Mouse (Mus musculus) hindbrain, embryonic 12.5 days (tissue): ENCODE measurements around the gene B3gnt7. TPM values are rescaled to one million over a fixed set of nuclear protein-coding genes. Genes with fewer than 3 reads are reported as not detected.
"Not testable (repeated sequence)": the region's sequence is repeated elsewhere in the genome, so short reads cannot be mapped to it uniquely, and the experiment has no call there.

Experiments
- ATAC-seq: fragments of 200-750 bp; cut with Nextera tagmentation; 2 replicates; pipeline ENCODE4 v1.8.0; 2017; ENCODE audit warnings: moderate TSS enrichment; ENCODE audit not compliant: low FRiP score
- H3K27ac ChIP-seq: fragments of 300-500 bp; sonication (generic); 2 replicates; pipeline ENCODE4 v1.5.1; 2016; ENCODE audit warnings: mild to moderate bottlenecking
- H3K27me3 ChIP-seq: fragments of 300-500 bp; sonication (generic); 2 replicates; pipeline ENCODE4 v1.6.1; 2016; ENCODE audit warnings: mild to moderate bottlenecking
- H3K36me3 ChIP-seq: fragments of 300-500 bp; sonication (generic); 2 replicates; pipeline ENCODE4 v1.6.1; 2016; ENCODE audit warnings: mild to moderate bottlenecking
- H3K4me1 ChIP-seq: fragments of 300-500 bp; sonication (generic); 2 replicates; pipeline ENCODE4 v1.6.1; 2016
- H3K4me2 ChIP-seq: fragments of 300-500 bp; sonication (generic); replicated peaks from 2 replicates; pipeline ENCODE4 v1.6.1; 2016; ENCODE audit warnings: mild to moderate bottlenecking
- H3K4me3 ChIP-seq: fragments of 300-500 bp; sonication (generic); 2 replicates; pipeline ENCODE4 v1.5.1; 2016; ENCODE audit warnings: mild to moderate bottlenecking
- H3K9ac ChIP-seq: fragments of 300-500 bp; sonication (generic); 2 replicates; pipeline ENCODE4 v1.6.1; 2016; ENCODE audit warnings: mild to moderate bottlenecking, moderate library complexity
- H3K9me3 ChIP-seq: fragments of 300-500 bp; sonication (generic); replicated peaks from 2 replicates; pipeline ENCODE4 v1.6.1; 2016; ENCODE audit warnings: mild to moderate bottlenecking
- WGBS: fragments of 180-500 bp; shearing (Covaris S2); methylation state at CpG from one replicate; pipeline ENCODE4 v1.1.7; 2016; 5-methylcytosine and 5-hydroxymethylcytosine counted together
- polyA plus RNA-seq: library from polyadenylated mRNA; unstranded; fragments of >200 nt; fragmentation: Nextera tagmentation; extraction: Ambion mirVana; gene quantifications from 2 replicates; pipeline ENCODE4 v1.2.1, GENCODE M21; 2016

The B3gnt7 gene
- polyA plus RNA-seq, 1 experiment from 2014 or later: 4.0 TPM

DNA sequence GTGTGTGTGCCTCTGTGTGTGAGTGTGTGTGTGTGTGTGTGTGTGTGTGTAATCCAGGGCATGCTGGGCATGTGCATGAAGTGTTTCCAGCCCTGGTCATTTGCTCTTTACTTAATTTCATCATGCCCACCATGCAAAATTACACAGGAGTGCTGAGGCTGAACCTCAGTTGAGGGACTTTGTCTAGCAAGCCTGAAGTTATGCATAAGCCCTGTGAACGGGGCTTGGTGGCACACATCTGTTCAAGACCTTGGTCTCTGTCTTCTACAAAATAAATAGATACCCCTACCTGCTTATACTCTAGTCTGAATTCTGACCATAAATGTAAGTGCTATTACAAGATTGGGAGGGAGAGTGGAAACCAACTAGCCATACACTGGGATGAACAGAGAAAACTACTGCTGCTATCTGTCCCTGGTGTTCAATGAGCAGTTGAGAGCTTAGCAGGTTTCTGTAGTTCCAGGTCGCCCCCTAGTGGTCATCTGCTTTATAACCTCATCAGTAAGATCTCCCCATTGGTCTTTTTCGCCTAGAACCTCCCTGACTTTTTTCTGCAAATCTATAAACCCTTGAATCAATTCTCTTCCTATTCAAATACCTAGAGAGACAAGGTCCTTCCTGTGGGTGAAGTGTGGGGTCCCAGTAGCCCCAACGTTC lies 36.7 kb downstream of the B3gnt7 start:
- Histone ChIP-seq H3K27me3 (no peaks in the 10 kb centered on the region), H3K27ac (no peak overlapping the region), H3K9me3 (no peaks in the 10 kb centered on the region), H3K4me2 (no peak overlapping the region), H3K4me3 (no peak overlapping the region), H3K36me3 (no peaks in the 10 kb centered on the region), H3K4me1 (no peaks in the 10 kb centered on the region), H3K9ac (no peak overlapping the region)
- peak; percentile 50; the same call in 1 of the 2 replicates for ATAC-seq
- WGBS: 27% methylated on average over 4 of the region's 4 CpGs

GRCm38 (mm10) chr1:86341096-86341495 lies 38.5 kb downstream of the B3gnt7 start:
- H3K9ac ChIP-seq, H3K27me3 ChIP-seq, H3K9me3 ChIP-seq, ATAC-seq, H3K4me2 ChIP-seq, H3K4me1 ChIP-seq, H3K36me3 ChIP-seq, H3K4me3 ChIP-seq, H3K27ac ChIP-seq: not testable (repeated sequence)
- 90% methylated on average over 2 of the region's 2 CpGs for WGBS

DNA sequence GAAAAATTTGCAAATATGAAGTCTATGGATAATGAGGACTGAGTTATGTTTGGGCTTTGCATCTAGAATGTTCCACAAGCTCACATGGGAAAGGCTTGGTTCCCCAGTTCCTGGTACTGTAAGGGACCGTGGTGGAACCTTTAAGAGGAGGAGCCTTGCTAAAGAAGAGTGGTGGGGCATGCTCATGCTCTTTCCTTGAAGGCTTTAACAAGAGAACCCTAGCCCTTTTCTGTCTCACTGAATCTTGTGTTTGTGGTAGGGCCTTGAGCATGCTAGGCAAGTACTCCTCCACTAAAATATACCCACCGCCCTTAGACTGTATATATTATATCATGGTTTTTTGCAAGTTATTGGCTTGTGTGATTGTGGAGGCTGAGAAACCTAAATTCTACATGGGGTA lies 39.7 kb downstream of the B3gnt7 start:
- no peaks in the 10 kb centered on the region for H3K9me3 ChIP-seq
- H3K4me3 ChIP-seq: no peak overlapping the region
- no peak overlapping the region for H3K4me2 ChIP-seq
- 95% methylated on average over 2 of the region's 2 CpGs for WGBS
- H3K9ac ChIP-seq: no peak overlapping the region
- ATAC-seq: no peak
- H3K27ac ChIP-seq: no peak overlapping the region
- H3K27me3 ChIP-seq: no peaks in the 10 kb centered on the region
- peaks cover 8% of the 10 kb centered on the region; the same call in 1 of the 2 replicates for H3K36me3 ChIP-seq
- H3K4me1 ChIP-seq: no peaks in the 10 kb centered on the region

DNA sequence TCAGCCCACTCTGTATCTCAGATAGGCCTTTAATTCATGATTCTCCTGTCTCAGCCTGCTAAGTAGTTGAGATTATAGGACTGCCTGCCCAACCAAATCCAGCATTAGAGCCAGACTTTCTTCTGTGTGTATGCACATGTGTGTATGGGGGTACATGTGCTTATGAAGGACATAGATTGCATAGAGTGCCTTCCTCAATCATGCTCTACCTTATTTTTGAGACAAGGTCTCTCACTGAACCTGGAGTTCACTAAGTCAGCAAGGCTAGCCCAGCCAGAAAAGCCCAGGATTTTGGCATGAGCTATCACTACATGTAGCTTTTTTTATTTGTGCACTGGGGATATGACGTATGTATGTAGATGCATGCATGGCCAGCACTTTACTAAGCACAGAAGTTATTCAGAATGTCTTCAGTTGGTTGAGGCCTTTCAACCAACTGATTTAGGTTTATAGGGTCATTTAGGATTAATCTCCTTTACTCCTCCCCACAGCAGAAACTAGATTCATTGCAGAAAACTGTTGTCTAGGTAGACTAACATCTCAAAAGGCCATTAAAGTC lies 40.5 kb downstream of the B3gnt7 start:
- Histone ChIP-seq H3K9me3 (no peaks in the 10 kb centered on the region), H3K4me1 (no peaks in the 10 kb centered on the region), H3K9ac (no peak overlapping the region), H3K27ac (no peak overlapping the region), H3K27me3 (no peaks in the 10 kb centered on the region), H3K36me3 (peaks cover 8% of the 10 kb centered on the region; the same call in 1 of the 2 replicates), H3K4me2 (no peak overlapping the region), H3K4me3 (no peak overlapping the region)
- 92% methylated on average over 1 of the region's 1 CpGs for WGBS
- ATAC-seq: no peak

- no peak overlapping the region for H3K4me2 ChIP-seq
- H3K9ac ChIP-seq: no peak overlapping the region
- no peak overlapping the region for H3K27ac ChIP-seq
- no peaks in the 10 kb centered on the region for H3K4me1 ChIP-seq
- H3K36me3 ChIP-seq: peaks cover 18% of the 10 kb centered on the region
- ATAC-seq: no peak
- no peaks in the 10 kb centered on the region for H3K27me3 ChIP-seq
- 80% methylated on average over 4 of the region's 4 CpGs for whole genome bisulfite sequencing
- H3K4me3 ChIP-seq: no peak overlapping the region
- no peaks in the 10 kb centered on the region for H3K9me3 ChIP-seq
These were observed 41.6 kb downstream of the B3gnt7 start for GRCm38 (mm10) chr1:86343969-86344861.

DNA sequence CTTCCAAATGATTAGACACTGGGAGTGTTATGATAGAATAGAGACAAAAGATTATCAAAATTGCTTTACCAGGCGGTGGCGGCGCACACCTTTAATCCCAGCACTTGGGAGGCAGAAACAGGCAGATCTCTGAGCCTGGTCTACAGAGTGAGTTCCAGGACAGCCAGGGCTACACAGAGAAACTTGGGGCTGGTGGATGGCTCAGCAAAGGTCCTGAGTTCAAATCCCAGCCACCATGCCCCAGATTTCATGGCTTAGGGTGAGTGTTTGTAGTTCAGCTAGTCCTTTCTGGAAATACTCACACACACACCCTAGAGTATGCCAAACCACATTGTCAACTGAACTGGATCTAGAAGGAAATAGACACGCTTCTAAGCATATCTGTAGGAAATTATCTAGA lies 42.4 kb downstream of the B3gnt7 start:
- no peak for ATAC-seq
- Histone ChIP-seq H3K4me2 (no peak overlapping the region), H3K9me3 (no peaks in the 10 kb centered on the region), H3K4me3 (no peak overlapping the region), H3K27me3 (no peaks in the 10 kb centered on the region), H3K4me1 (no peaks in the 10 kb centered on the region), H3K9ac (no peak overlapping the region), H3K36me3 (peaks cover 27% of the 10 kb centered on the region), H3K27ac (no peak overlapping the region)
- 93% methylated on average over 4 of the region's 4 CpGs for WGBS

- H3K27me3 ChIP-seq: no peaks in the 10 kb centered on the region
- 96% methylated on average over 4 of the region's 4 CpGs for WGBS
- H3K9ac ChIP-seq: no peak overlapping the region
- no peak for ATAC-seq
- H3K4me2 ChIP-seq: no peak overlapping the region
- H3K36me3 ChIP-seq: peaks cover 36% of the 10 kb centered on the region
- H3K4me1 ChIP-seq: no peaks in the 10 kb centered on the region
- H3K27ac ChIP-seq: no peak overlapping the region
- H3K4me3 ChIP-seq: no peak overlapping the region
- H3K9me3 ChIP-seq: no peaks in the 10 kb centered on the region
These were observed 43.3 kb downstream of the B3gnt7 start for GRCm38 (mm10) chr1:86345956-86346355.

DNA sequence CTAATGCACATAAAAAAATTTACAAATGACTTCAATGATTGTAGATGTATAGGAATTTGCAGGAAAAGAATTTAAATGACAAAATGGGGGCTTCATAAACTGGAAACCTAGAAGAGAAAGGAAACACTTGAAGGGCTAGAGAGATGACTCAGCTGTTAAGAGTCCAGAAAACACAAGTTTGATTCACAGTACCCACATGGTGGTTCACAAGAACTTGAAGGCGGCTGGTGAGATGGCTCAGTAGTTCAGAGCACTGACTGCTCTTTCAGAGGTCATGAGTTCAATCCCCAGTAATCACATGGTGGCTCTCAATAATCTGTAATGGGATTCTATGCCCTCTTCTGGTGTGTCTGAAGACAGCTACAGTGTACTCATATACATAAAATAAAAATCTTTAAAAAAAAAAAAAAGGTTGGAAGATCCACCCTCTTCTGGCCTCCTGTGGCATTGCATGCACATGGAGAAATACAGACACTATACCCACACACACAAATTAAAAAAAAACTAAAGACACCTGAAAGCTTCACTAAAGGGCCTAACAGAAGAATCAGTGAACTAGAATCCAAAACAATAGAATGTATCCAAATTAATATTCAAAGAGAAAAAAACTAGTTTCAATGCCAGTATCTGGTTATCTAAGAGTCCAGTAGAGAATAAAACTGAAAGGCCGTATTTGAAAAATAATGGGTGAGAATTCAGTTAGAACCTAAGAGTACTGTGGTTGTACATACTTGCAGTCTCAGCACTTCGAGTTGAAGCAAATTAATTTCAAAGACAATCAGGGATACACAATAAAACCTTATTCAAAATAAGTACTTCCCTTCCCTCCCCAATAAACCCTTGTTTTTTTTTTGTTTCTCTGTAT lies 44.5 kb downstream of the B3gnt7 start:
- ATAC-seq: no peak
- H3K36me3 ChIP-seq: peaks cover 47% of the 10 kb centered on the region
- H3K27ac ChIP-seq: no peak overlapping the region
- H3K9ac ChIP-seq: no peak overlapping the region
- H3K27me3 ChIP-seq: no peaks in the 10 kb centered on the region
- no peaks in the 10 kb centered on the region for H3K4me1 ChIP-seq
- H3K4me2 ChIP-seq: no peak overlapping the region
- H3K4me3 ChIP-seq: no peak overlapping the region
- 89% methylated on average over 3 of the region's 3 CpGs for WGBS
- H3K9me3 ChIP-seq: no peaks in the 10 kb centered on the region

DNA sequence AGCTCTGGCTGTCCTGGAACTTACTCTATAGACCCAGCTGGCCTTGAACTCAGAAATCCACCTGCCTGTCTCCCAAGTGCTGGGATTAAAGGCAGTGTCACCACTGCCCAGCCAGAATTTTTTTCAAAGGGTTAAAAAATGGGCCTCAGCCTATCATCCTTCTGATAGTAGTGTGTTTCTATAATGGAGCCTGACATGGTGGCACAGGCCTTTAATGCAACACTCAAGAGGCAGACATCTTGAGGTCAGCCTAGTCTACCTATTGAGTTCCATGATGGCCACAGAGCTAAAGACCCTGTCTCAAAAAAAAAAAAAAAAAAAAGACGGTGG lies 45.0 kb downstream of the B3gnt7 start:
- Histone ChIP-seq H3K27ac (no peak overlapping the region), H3K27me3 (no peaks in the 10 kb centered on the region), H3K9ac (no peak overlapping the region), H3K36me3 (peaks cover 52% of the 10 kb centered on the region), H3K4me1 (no peaks in the 10 kb centered on the region), H3K4me3 (no peak overlapping the region), H3K9me3 (no peaks in the 10 kb centered on the region), H3K4me2 (no peak overlapping the region)
- WGBS: 67% methylated on average over 1 of the region's 1 CpGs
- no peak for ATAC-seq

DNA sequence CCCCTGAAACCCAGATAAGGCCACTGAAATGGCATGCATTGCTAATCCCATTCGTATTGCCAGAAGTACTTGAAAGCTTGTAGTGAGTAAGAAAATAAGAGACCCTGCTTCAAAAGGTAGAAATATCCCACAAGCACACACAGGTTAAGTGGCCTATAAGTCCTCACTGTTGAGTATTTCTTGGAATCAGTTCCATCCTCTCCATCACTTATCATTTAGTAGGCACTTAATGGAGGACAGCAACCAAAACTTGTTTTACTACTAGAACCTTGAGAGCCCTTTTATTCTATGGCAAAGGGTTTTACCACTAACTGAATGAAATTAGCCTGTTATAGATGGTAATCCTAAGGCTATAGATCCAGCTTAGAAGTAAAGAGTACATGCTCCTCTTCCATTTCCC lies 45.5 kb downstream of the B3gnt7 start:
- no peak overlapping the region for H3K27ac ChIP-seq
- ATAC-seq: no peak
- 53% methylated on average over 1 of the region's 1 CpGs for WGBS
- no peaks in the 10 kb centered on the region for H3K27me3 ChIP-seq
- no peak overlapping the region for H3K4me3 ChIP-seq
- H3K9ac ChIP-seq: no peak overlapping the region
- H3K9me3 ChIP-seq: no peaks in the 10 kb centered on the region
- peaks cover 55% of the 10 kb centered on the region for H3K36me3 ChIP-seq
- H3K4me2 ChIP-seq: no peak overlapping the region
- H3K4me1 ChIP-seq: no peaks in the 10 kb centered on the region

- ATAC-seq: no peak
- Histone ChIP-seq H3K36me3 (peaks cover 62% of the 10 kb centered on the region), H3K9me3 (no peaks in the 10 kb centered on the region), H3K4me3 (no peak overlapping the region), H3K4me2 (no peak overlapping the region), H3K27me3 (no peaks in the 10 kb centered on the region), H3K27ac (no peak overlapping the region), H3K4me1 (no peaks in the 10 kb centered on the region), H3K9ac (no peak overlapping the region)
- 80% methylated on average over 4 of the region's 4 CpGs for WGBS
These were observed 46.2 kb downstream of the B3gnt7 start for GRCm38 (mm10) chr1:86348801-86349200.

DNA sequence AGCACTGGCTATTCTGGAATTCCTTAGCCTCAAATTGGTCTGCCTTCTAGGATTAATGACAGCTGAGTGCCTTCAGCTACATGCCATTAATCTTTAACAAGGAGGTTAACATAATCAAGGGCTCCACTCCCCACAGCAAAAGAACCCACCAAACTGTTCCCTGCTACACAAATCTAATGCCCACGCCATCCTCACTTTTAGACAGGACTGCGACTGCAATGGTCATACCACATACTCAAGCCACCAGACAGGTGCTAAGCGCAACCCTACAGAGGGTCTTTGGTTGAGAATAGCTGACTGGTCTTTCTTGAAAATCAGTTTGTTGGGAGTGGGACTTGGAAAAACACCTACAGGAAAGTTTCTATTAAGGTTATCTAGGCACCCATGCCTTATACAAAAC lies 46.6 kb downstream of the B3gnt7 start:
- Histone ChIP-seq H3K4me1 (no peaks in the 10 kb centered on the region), H3K9ac (no peak overlapping the region), H3K4me2 (no peak overlapping the region), H3K36me3 (peaks cover 66% of the 10 kb centered on the region), H3K27me3 (no peaks in the 10 kb centered on the region), H3K9me3 (no peaks in the 10 kb centered on the region), H3K4me3 (no peak overlapping the region), H3K27ac (no peak overlapping the region)
- WGBS: 87% methylated on average over 3 of the region's 3 CpGs
- ATAC-seq: no peak
